Mouse (Mus musculus) lung, adult 2 months (tissue): ENCODE measurements around the gene H2-T24.
"Not testable (repeated sequence)": the region's sequence is repeated elsewhere in the genome, so short reads cannot be mapped to it uniquely, and the experiment has no call there.

Experiments used
- CTCF ChIP-seq: fragments of 200-500 bp; IDR thresholded peaks from 2 replicates; pipeline ENCODE4 v1.5.1; 2011; ENCODE audit warnings: mild to moderate bottlenecking, low read length, control low read depth; ENCODE audit not compliant: insufficient read depth
- POLR2A ChIP-seq: fragments of 200-500 bp; IDR thresholded peaks from 2 replicates; pipeline ENCODE4 v1.6.1; 2011; ENCODE audit warnings: low read depth, mild to moderate bottlenecking, control low read depth, low read length, borderline replicate concordance; ENCODE audit errors: extremely low read depth

DNA sequence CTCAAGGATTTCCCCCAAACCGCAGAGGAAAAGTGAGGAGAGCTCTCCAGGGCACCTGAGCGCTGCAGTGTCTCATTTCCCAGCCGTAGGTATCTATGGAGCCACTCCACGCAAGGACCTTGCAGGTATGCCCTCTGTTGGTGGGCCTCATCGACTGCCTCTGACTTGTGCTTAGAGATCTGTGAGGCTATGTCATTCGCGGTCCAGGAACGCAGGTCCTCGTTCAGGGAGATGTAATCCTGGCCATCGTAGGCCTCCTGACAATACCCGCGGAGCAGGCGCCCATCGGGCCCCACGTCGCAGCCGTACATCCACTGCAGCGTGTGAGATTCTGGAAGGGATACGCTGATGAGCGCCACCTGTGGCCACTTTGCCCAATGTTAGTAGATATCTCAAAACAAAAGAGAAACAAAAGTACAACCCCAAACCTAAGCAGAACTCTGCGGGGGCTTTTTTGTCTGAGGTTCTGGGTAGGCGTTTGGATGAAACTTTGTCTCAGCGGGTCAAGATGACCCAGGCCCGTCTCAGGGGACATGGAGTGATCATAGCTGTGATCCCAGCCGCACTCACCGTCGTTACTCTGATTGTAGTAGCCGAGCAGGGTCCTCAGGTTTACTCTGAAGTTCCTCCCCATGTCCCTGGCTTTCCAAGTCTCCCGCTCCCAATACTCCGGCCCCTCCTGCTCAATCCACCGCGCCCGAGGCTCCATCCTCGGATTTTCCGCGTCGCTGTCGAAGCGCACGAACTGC lies 11.4 kb upstream of the H2-T24 start:
- TF ChIP-seq POLR2A = not testable (repeated sequence)
- peak; percentile 23; the same call in 1 of the 2 replicates for TF ChIP-seq CTCF
